Mouse (Mus musculus): ENCODE results near the gene Pacrg. TPM values are rescaled to one million over a fixed set of nuclear protein-coding genes. Genes with fewer than 3 reads are reported as not detected.

Gene Pacrg
- polyA plus RNA-seq, 1 experiment from 2014 or later: 8.9 TPM

DNA sequence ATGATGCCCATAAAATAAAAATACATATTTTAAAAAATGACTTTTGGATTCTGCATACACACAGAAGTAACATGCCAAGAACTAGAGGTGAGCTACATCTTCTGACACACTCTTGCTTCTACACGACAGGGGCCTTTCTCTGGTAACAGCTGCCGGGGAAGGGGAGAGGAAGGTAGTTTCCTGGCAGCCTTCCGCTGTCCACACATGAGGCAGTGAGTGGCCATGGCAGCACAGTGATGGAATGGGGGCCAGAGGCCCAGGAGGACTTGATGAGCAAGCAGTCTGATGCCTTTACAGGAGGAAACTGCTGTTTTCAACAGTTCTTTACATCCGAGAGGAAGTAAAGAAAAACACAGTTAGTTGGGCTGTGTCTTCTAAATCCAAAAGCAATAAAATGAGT, 409.3 kb downstream of the Pacrg start:
- Histone ChIP-seq H3K9me3 (0 out of 2 replicates have a peak, but pooled peaks cover 2% of the 10 kb centered on the region), H3K9ac (replicated peaks) (no peak overlapping the region), H3K36me3 (no peaks in the 10 kb centered on the region), H3K27me3 (no peaks in the 10 kb centered on the region), H3K4me3 (replicated peaks) (no peak overlapping the region), H3K4me2 (replicated peaks) (no peak overlapping the region), H3K27ac (no peak overlapping the region), H3K4me1 (replicated peaks) (no peaks in the 10 kb centered on the region)
- ATAC-seq: no peak
- 94% methylated on average over 4 of the region's 4 CpGs for WGBS

DNA sequence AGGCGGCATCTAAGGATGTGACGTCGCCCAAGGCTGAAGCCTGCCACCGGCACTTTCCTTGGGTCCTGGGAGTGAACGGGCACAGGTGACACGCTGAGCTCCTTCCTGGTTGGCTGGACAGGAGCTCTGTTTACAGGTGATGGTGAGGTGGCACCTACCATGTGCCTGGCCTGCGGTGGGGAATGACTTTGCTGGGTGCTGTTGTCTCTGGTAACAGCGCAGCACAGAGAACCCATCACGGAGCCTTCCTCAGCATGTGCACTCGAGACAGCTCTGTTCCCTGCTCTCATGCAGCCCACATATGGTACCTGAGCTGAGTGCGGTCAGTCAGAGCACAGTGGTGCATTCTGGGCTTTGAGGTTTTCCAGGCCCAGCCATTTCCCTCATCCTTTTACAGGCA, 410.7 kb downstream of the Pacrg start:
- no peak for ATAC-seq
- no peak overlapping the region for H3K4me2 ChIP-seq (replicated peaks)
- H3K27me3 ChIP-seq: no peaks in the 10 kb centered on the region
- H3K4me1 ChIP-seq (replicated peaks): no peaks in the 10 kb centered on the region
- no peak overlapping the region for H3K27ac ChIP-seq
- H3K9me3 ChIP-seq: 0 out of 2 replicates have a peak, but pooled peaks cover 2% of the 10 kb centered on the region
- WGBS: 92% methylated on average over 11 of the region's 11 CpGs
- H3K36me3 ChIP-seq: no peaks in the 10 kb centered on the region
- no peak overlapping the region for H3K4me3 ChIP-seq (replicated peaks)
- H3K9ac ChIP-seq (replicated peaks): no peak overlapping the region

DNA sequence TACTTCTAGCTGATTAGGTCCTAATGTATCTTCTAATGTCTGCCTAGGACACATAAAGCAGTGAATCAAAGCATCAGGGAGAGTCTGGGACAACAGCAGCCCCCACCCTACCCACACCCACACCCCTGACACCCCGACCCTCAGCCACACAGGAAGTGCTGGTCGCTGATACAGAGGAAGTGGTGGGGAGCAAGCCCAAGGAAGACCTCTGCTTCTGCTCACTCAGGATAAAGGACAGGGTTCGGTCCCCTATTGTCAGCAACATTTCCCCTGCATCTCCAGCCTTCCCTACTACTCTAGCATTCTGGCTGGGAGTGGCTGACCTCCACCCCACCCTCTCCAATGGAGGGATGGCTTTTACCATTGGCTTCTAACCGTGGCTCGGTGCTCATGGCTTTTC, 414.8 kb downstream of the Pacrg start:
- H3K9ac ChIP-seq (replicated peaks): no peak overlapping the region
- no peak overlapping the region for H3K4me2 ChIP-seq (replicated peaks)
- no peak for ATAC-seq
- 90% methylated on average over 5 of the region's 5 CpGs for WGBS
- no peaks in the 10 kb centered on the region for H3K9me3 ChIP-seq
- no peaks in the 10 kb centered on the region for H3K4me1 ChIP-seq (replicated peaks)
- H3K4me3 ChIP-seq (replicated peaks): no peak overlapping the region
- H3K27me3 ChIP-seq: no peaks in the 10 kb centered on the region
- no peak overlapping the region for H3K27ac ChIP-seq
- no peaks in the 10 kb centered on the region for H3K36me3 ChIP-seq

DNA sequence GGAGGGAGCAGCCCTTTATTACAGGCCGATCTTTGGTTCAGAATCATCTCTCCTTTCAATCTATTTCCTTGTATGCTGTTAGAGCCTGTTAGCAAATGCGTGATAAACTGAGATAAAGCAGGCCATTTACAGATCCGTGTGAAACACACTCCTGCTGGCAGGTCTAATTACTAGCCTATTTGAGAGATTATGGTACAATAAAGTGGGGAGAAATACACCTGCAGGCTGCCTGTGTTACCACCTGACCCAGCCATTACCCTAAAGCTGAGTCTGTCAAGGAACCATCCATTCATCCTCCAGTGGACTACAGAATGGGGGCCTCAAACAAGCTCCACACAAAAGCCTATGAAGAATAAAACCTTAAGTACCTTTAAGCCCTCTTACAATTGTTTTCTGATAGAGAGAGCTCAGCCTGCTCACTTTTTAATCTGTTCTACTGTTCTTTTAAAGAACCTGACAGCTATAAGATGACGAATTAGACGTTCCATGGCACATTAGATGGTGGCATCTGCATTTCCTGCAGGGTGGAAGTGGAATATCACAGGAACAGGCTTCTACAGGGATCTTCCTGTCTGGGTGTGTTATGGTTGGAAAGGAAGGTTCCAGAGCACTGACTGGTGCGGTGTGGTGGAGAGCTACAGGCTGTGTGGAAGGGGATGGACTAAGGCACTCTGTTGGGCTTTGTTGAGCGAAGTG, 422.4 kb downstream of the Pacrg start:
- no peak overlapping the region for H3K9ac ChIP-seq (replicated peaks)
- H3K36me3 ChIP-seq: no peaks in the 10 kb centered on the region
- no peak for ATAC-seq
- no peaks in the 10 kb centered on the region for H3K9me3 ChIP-seq
- H3K4me3 ChIP-seq (replicated peaks): no peak overlapping the region
- H3K27ac ChIP-seq: no peak overlapping the region
- H3K4me1 ChIP-seq (replicated peaks): 0 out of 2 replicates have a peak, but pooled peaks cover 5% of the 10 kb centered on the region
- no peaks in the 10 kb centered on the region for H3K27me3 ChIP-seq
- 64% methylated on average over 7 of the region's 7 CpGs for WGBS
- no peak overlapping the region for H3K4me2 ChIP-seq (replicated peaks)

DNA sequence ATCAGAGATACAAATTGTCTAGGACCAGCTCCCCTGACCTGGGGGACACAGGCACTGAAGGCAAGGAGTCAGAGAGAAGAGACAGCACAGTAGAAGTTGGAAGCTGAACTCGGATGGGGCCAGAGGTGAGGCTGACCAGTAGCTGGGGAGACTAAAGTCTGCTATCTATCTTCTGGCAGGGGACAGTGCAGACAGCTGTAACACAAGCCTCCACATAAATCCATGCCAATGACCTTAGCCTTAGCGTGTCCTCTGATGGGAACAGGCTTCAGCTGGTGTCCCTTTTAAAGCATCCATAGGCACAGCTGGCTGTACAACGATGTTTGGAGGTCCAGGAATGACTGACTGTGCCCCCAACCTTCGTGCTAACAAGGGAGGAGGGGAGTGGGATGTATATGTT, 423.1 kb downstream of the Pacrg start:
- H3K9me3 ChIP-seq: no peaks in the 10 kb centered on the region
- no peak overlapping the region for H3K4me2 ChIP-seq (replicated peaks)
- WGBS: 82% methylated on average over 4 of the region's 4 CpGs
- H3K4me3 ChIP-seq (replicated peaks): no peak overlapping the region
- no peak overlapping the region for H3K9ac ChIP-seq (replicated peaks)
- 0 out of 2 replicates have a peak, but pooled peaks cover 5% of the 10 kb centered on the region for H3K4me1 ChIP-seq (replicated peaks)
- H3K27me3 ChIP-seq: no peaks in the 10 kb centered on the region
- no peaks in the 10 kb centered on the region for H3K36me3 ChIP-seq
- ATAC-seq: no peak
- no peak overlapping the region for H3K27ac ChIP-seq

DNA sequence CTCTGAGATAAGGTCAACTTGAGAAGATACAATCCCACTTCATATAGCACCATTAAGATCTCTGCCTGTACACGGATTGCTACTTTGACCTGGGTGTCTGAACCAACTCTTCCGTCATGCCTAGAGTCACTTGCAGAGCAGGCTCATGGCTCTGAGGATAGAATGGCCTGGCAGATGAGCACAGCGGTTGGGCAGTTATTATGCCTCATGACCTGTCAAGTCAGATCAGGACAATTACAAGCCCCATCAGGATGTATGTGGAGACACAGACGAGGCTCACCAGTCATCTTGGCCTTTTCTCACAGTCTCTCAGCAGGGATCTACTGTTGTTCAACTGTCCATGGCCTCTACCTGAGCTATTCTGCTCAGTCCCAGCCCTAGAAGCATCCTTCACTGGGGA, 424.0 kb downstream of the Pacrg start:
- 85% methylated on average over 4 of the region's 4 CpGs for WGBS
- ATAC-seq: no peak
- Histone ChIP-seq H3K27me3 (no peaks in the 10 kb centered on the region), H3K36me3 (no peaks in the 10 kb centered on the region), H3K4me2 (replicated peaks) (no peak overlapping the region), H3K27ac (no peak overlapping the region), H3K9me3 (no peaks in the 10 kb centered on the region), H3K4me1 (replicated peaks) (0 out of 2 replicates have a peak, but pooled peaks cover 5% of the 10 kb centered on the region), H3K9ac (replicated peaks) (no peak overlapping the region), H3K4me3 (replicated peaks) (no peak overlapping the region)

DNA sequence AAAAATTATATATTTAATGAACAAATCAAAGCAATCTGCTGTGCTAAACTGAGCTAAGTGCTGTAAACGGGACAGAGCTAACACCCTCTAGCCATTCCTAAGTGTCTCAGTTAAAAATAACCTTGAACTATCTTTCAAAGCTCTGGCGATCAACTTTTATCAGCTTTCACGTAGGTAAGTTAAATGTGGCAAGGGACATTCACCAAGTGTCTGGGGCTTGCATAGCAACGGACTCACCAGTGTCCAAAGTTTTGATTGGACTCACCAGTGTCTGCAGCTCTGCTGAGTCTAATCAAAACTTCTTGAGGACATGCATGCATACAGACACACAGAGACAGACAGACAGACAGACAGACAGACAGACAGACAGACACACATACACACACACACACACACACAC, 425.7 kb downstream of the Pacrg start:
- Histone ChIP-seq H3K9ac (replicated peaks) (no peak overlapping the region), H3K36me3 (no peaks in the 10 kb centered on the region), H3K4me3 (replicated peaks) (no peak overlapping the region), H3K9me3 (no peaks in the 10 kb centered on the region), H3K27ac (no peak overlapping the region), H3K4me2 (replicated peaks) (no peak overlapping the region), H3K27me3 (no peaks in the 10 kb centered on the region), H3K4me1 (replicated peaks) (0 out of 2 replicates have a peak, but pooled peaks cover 11% of the 10 kb centered on the region)
- WGBS: 88% methylated on average over 4 of the region's 4 CpGs
- ATAC-seq: no peak

DNA sequence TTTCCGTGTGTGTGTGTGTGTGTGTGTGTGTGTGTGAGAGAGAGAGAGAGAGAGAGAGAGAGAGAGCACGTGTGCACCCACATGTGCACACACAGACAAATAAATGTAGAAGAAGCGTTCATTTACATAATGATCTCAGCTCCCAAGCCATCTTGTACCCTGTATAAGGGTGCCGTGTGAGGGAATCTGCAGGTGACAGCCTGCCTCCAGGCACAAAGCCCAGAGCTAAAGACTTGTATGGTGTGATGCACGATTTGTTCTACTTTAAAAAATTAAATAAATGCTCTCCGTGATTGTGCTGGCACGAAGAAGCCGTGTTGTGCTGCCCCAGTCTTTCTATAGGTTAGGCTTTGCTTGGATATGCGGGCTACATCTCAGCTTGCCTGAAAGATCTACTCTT, 426.2 kb downstream of the Pacrg start:
- Histone ChIP-seq H3K27me3 (no peaks in the 10 kb centered on the region), H3K4me3 (replicated peaks) (no peak overlapping the region), H3K27ac (no peak overlapping the region), H3K36me3 (no peaks in the 10 kb centered on the region), H3K4me2 (replicated peaks) (no peak overlapping the region), H3K9me3 (no peaks in the 10 kb centered on the region), H3K9ac (replicated peaks) (no peak overlapping the region), H3K4me1 (replicated peaks) (peaks cover 12% of the 10 kb centered on the region)
- no peak for ATAC-seq
- 88% methylated on average over 9 of the region's 9 CpGs for WGBS

DNA sequence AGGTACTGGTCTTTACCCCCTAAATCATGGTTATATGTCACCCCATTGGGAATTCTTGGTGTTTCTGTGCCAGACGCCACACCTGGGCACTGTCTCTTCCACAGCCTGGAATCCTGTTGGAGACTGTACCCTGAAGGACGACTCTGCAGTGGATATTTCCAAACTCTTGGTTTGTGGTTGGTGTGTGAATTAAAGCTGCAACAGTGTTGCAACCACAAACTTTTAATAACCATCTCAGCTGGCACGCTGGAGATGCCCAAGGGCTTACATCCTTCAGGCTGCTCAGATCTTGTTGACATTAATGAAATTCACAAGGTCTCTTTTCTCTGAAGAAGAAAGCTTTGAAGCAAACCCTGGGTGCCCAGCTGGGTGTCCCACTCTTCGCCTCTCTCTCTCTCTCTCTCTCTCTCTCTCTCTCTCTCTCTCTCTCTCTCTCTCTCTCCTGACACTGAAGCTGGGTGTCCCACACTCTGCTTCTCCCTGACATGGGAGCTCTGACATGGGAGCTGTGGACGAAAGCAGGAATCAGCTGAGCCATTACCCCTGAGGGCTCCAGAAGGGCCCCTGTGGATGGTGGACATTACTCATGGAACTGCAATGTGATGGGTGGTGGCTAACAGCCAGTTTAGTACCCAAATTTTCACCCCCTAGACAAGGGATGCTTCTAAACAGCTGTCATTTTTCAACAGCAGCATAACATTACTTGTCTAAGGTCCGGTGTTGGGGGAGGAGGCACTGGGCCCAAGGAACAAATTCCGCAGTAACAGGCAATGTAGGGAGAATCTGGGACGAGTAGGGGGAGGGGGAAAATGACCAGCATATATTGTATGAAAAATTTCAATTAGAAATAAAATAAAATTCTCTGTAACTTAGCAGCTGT, 429.3 kb downstream of the Pacrg start:
- Histone ChIP-seq H3K36me3 (no peaks in the 10 kb centered on the region), H3K9me3 (no peaks in the 10 kb centered on the region), H3K4me2 (replicated peaks) (no peak overlapping the region), H3K9ac (replicated peaks) (no peak overlapping the region), H3K27ac (no peak overlapping the region), H3K4me1 (replicated peaks) (peaks cover 30% of the 10 kb centered on the region), H3K4me3 (replicated peaks) (no peak overlapping the region), H3K27me3 (no peaks in the 10 kb centered on the region)
- WGBS: 76% methylated on average over 8 of the region's 8 CpGs
- ATAC-seq: no peak

DNA sequence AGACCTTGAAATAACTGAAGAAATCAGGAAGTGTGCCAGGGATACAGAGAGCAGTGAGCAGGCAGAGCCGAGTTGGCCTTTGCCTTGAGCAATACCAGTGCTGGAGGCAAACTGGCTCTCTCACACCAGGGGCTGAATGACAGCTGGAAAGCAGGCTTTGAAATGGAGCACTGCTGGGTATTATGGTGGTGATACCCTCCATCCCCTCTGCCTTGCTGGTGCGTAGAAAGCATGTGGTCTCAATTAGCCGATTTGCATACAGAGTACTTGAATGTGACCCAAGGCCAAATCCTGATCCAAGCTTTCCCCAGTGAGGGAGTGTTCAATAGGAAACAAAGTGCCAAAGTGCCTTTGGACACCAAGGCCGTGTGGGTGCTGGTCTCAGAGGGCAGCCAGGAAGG, 431.4 kb downstream of the Pacrg start:
- Histone ChIP-seq H3K27ac (no peak overlapping the region), H3K4me3 (replicated peaks) (no peak overlapping the region), H3K27me3 (no peaks in the 10 kb centered on the region), H3K36me3 (no peaks in the 10 kb centered on the region), H3K4me2 (replicated peaks) (no peak overlapping the region), H3K9ac (replicated peaks) (no peak overlapping the region), H3K4me1 (replicated peaks) (peaks cover 32% of the 10 kb centered on the region), H3K9me3 (no peaks in the 10 kb centered on the region)
- WGBS: 51% methylated on average over 4 of the region's 4 CpGs
- no peak for ATAC-seq

DNA sequence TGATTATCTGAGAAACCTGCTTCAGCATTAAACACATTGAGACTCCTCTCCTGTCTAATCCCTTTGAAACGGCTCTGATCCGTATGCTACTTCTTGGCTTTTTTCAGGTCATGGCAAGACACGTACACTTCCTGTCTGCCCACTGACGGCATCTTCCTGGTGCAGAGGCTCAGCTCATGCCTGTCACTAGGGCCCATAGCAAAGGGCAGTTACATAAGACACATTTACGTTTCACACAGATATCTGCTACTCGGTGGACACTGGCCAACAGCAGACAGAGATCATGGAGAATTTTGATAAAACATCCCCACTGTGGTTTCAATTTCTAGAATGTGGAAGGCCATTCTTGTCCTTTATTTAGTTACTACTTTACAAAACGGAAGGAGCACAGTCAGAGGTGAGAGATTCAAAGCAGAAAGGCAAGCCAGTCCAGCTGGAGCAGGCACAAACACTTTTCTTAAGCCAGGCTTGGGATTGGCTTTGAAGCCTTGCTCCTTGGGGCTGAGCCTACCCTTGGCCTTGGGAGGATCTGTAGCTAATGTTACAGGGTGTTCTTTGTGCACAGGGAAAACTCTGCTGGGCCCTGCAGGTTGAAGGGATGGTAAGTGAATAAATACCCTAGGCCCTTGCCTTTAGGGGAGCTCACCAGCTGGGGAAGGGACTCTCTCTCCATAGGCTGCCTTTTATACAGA, 432.9 kb downstream of the Pacrg start:
- no peak overlapping the region for H3K4me3 ChIP-seq (replicated peaks)
- no peaks in the 10 kb centered on the region for H3K36me3 ChIP-seq
- no peak overlapping the region for H3K9ac ChIP-seq (replicated peaks)
- ATAC-seq: no peak
- no peak overlapping the region for H3K27ac ChIP-seq
- H3K9me3 ChIP-seq: no peaks in the 10 kb centered on the region
- 47% methylated on average over 7 of the region's 7 CpGs for WGBS
- no peak overlapping the region for H3K4me2 ChIP-seq (replicated peaks)
- H3K4me1 ChIP-seq (replicated peaks): peaks cover 32% of the 10 kb centered on the region
- no peaks in the 10 kb centered on the region for H3K27me3 ChIP-seq

DNA sequence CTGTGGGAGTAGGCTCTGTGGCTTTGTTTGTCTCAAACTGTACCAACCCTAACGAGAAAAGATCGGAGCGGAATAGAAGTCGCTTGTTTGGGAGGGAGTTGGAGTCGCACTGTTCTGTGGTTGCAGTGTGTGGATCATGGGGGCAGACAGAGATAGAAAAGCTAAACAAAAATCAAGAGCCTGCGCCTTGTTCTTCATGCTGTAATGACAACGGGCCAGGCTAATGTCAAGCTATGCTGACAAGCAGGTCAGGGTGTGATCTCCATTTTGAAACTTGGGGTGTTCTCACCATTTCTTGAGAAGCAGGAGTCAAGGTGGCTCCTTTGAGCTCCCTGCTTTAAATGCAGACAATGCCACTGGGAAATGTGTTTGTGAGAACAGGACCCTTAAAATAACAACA, 433.8 kb downstream of the Pacrg start:
- 30% methylated on average over 7 of the region's 7 CpGs for WGBS
- Histone ChIP-seq H3K4me1 (replicated peaks) (peaks cover 34% of the 10 kb centered on the region), H3K9ac (replicated peaks) (no peak overlapping the region), H3K4me3 (replicated peaks) (no peak overlapping the region), H3K27ac (no peak overlapping the region), H3K36me3 (no peaks in the 10 kb centered on the region), H3K4me2 (replicated peaks) (0 out of 2 replicates have a peak overlapping the region, but pooled peaks have one; percentile 19), H3K27me3 (no peaks in the 10 kb centered on the region), H3K9me3 (no peaks in the 10 kb centered on the region)
- no peak for ATAC-seq
